Mouse (Mus musculus) midbrain, postnatal 0 days (tissue): ENCODE measurements around the gene Mta3. TPM values are rescaled to one million over a fixed set of nuclear protein-coding genes. Genes with fewer than 3 reads are reported as not detected.

Experiments used
- ATAC-seq: fragments of 200-750 bp; cut with Nextera tagmentation; 2 replicates; pipeline ENCODE4 v1.8.0; 2017; ENCODE audit warnings: moderate number of reproducible peaks, mild to moderate bottlenecking, moderate TSS enrichment, moderate library complexity; ENCODE audit not compliant: low FRiP score
- DNase-seq: peaks from one replicate; pipeline ENCODE4 v3.0.0-alpha.2; 2015; ENCODE audit warnings: low spot score
- H3K27ac ChIP-seq: fragments of 300-500 bp; sonication (generic); 2 replicates; pipeline ENCODE4 v1.5.1; 2014; ENCODE audit warnings: low read depth, mild to moderate bottlenecking, low read length, mixed read lengths
- H3K27me3 ChIP-seq: fragments of 300-500 bp; sonication (generic); 2 replicates; pipeline ENCODE4 v1.6.1; 2014; ENCODE audit warnings: low read length, control low read depth, mixed read lengths; ENCODE audit not compliant: insufficient read depth
- H3K36me3 ChIP-seq: fragments of 300-500 bp; sonication (generic); 2 replicates; pipeline ENCODE4 v1.6.1; 2014; ENCODE audit warnings: low read length, control low read depth, mixed read lengths; ENCODE audit not compliant: insufficient read depth
- H3K4me1 ChIP-seq: fragments of 300-500 bp; sonication (generic); 2 replicates; pipeline ENCODE4 v1.6.1; 2014; ENCODE audit warnings: mild to moderate bottlenecking, control low read depth, antibody characterized with exemption, low read length, mixed read lengths; ENCODE audit not compliant: insufficient read depth
- H3K4me2 ChIP-seq: fragments of 300-500 bp; sonication (generic); 2 replicates; pipeline ENCODE4 v1.6.1; 2014; ENCODE audit warnings: low read depth, mild to moderate bottlenecking, low read length, mixed read lengths; ENCODE audit not compliant: poor library complexity, severe bottlenecking
- H3K4me3 ChIP-seq: fragments of 300-500 bp; sonication (generic); 2 replicates; pipeline ENCODE4 v1.5.1; 2014; ENCODE audit warnings: low read depth, mild to moderate bottlenecking, low read length, moderate library complexity
- H3K9ac ChIP-seq: fragments of 300-500 bp; sonication (generic); replicated peaks from 2 replicates; pipeline ENCODE4 v1.6.1; 2014; ENCODE audit warnings: mild to moderate bottlenecking, low read length, moderate library complexity, mixed read lengths; ENCODE audit not compliant: poor library complexity, severe bottlenecking
- H3K9me3 ChIP-seq: fragments of 300-500 bp; sonication (generic); 2 replicates; pipeline ENCODE4 v1.6.1; 2016; ENCODE audit warnings: low read length, control low read depth
- CTCF ChIP-seq: IDR thresholded peaks from 2 replicates; pipeline ENCODE4 v1.5.1; 2016; ENCODE audit warnings: antibody characterized with exemption, mild to moderate bottlenecking
- WGBS: fragments of 180-500 bp; shearing (Covaris S2); extraction: QIAGEN DNeasy Blood & Tissue Kit; methylation state at CpG from one replicate; pipeline ENCODE4 v1.1.7; 2014; 5-methylcytosine and 5-hydroxymethylcytosine counted together
- polyA plus RNA-seq: library from polyadenylated mRNA; unstranded; fragments of >200 nt; fragmentation: Nextera tagmentation; extraction: Ambion mirVana; gene quantifications from 2 replicates; pipeline ENCODE4 v1.2.1, GENCODE M21; 2015
- total RNA-seq: library from RNA; depleted of rRNA; stranded (reverse); fragments of >200 nt; gene quantifications from 2 replicates; pipeline ENCODE4 v1.2.3, GENCODE M21; 2014

The Mta3 gene
- total and polyA plus RNA-seq, 2 experiments from 2014 or later = 28.9 to 43.6 TPM

DNA sequence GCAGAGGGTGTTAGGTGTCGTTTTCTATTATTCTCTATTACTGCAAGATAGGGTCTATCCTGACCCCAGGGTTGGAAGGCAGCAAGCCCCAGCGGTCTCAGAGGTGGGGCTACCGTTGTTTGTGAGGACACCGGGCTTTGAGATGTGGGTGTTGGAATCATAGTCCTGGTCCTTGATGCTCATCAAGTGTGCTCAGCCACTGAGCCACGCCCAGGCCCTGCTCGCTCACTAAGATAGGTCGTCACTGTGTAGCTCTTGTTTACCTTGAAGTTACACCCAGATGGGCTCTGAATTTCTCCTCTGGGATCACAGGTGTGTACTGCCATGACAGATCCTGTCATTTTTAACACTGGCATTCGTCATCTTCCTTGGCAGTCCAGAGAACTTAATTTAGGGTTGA lies 31.8 kb downstream of the Mta3 start:
- ATAC-seq (no peak), DNase-seq (no peak)
- no peak overlapping the region for H3K27ac ChIP-seq
- no peaks in the 10 kb centered on the region for H3K4me1 ChIP-seq
- no peak overlapping the region for H3K4me3 ChIP-seq
- no peak for TF ChIP-seq CTCF
- no peak overlapping the region for H3K9ac ChIP-seq
- H3K27me3 ChIP-seq = no peaks in the 10 kb centered on the region
- 91% methylated on average over 8 of the region's 8 CpGs for WGBS
- H3K9me3 ChIP-seq = no peaks in the 10 kb centered on the region
- no peak overlapping the region for H3K4me2 ChIP-seq
- no peaks in the 10 kb centered on the region; the same call in 1 of the 2 replicates for H3K36me3 ChIP-seq

DNA sequence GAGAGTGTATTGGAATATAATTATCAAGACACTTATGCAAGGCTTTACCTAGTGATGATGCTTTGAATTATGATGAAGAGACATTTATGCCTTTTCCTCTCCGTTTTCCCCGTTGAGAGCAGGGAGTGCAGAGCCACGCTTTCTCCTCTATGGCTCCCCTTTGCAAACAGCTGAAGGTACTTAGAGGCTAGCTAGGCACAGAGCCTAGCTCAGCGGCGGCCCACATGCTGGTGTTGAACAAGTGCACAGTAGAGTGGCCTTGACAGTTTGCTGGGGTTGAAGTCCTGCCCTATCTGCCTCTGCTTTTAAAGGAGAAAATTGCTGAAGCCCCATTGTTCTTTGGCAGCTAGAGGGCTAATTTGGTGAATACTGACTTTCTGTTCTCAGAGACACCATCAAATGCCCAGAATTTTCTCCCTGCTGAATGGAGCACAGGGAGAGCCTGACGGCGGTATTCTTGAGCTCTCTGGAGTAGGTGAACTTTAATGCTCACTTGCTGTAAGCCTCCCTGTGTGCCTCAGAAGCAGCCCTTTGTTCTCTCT lies 34.2 kb downstream of the Mta3 start:
- no peak overlapping the region for H3K4me3 ChIP-seq
- no peak for DNase-seq
- ATAC-seq = no peak
- no peak overlapping the region for H3K27ac ChIP-seq
- H3K9ac ChIP-seq = no peak overlapping the region
- no peak for TF ChIP-seq CTCF
- no peaks in the 10 kb centered on the region for H3K4me1 ChIP-seq
- H3K4me2 ChIP-seq = no peak overlapping the region
- peaks cover 4% of the 10 kb centered on the region; the same call in 1 of the 2 replicates for H3K36me3 ChIP-seq
- H3K27me3 ChIP-seq = no peaks in the 10 kb centered on the region
- 65% methylated on average over 7 of the region's 7 CpGs for WGBS
- peaks cover 3% of the 10 kb centered on the region; the same call in 1 of the 2 replicates for H3K9me3 ChIP-seq

DNA sequence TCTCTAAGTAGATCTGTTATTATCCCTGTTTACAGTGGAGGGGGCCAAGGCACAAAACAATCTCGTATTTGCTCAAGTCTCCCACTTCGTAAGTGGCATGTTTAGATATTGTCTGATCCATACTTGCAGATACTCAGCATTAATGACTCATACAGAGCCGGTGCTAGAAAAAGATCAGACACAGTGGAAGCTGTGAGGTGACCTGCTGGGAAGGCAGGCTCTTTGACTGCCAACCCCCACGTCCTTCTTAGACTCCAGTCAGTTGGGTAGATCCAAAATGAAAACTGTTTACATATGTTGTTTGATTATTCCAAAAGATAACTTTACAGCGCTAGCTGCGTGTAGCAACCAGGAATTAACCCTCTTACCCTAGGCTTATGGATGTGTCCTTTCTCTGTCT lies 35.3 kb downstream of the Mta3 start:
- Histone ChIP-seq H3K4me1 (no peaks in the 10 kb centered on the region), H3K9me3 (peaks cover 3% of the 10 kb centered on the region; the same call in 1 of the 2 replicates), H3K36me3 (peaks cover 4% of the 10 kb centered on the region; the same call in 1 of the 2 replicates), H3K27ac (no peak overlapping the region), H3K27me3 (no peaks in the 10 kb centered on the region), H3K4me2 (no peak overlapping the region), H3K9ac (no peak overlapping the region), H3K4me3 (no peak overlapping the region)
- ATAC-seq = no peak
- TF ChIP-seq CTCF = no peak
- no peak for DNase-seq
- 57% methylated on average over 6 of the region's 6 CpGs for WGBS

DNA sequence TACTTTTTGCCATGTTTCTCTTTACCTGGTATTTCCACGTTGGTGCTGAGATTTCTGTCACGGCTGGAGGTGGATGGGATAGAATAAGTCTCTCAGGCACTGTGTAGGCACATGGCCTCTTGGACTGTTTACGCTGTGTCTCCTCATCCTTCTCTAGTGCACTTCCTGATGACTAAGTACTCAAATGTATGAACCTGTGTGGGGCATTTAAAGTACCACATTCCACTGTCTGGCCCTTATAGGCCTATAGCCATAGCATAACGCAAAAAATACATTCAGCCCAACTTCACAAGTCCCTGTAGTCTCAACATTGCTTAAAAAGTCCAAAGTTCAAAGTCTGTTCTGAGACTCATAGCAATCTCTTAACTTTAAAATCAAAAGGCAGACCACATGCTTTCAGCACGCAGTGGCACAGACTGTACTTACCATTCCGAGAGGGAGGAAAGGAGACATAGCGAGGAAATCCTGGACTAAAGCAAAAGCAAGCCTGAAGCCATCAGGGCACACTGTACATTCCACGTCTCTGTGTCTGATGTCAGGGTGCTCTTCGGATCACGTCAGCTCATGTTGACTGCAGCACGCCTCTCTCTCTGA lies 38.4 kb downstream of the Mta3 start:
- peaks cover 4% of the 10 kb centered on the region; the same call in 1 of the 2 replicates for H3K36me3 ChIP-seq
- H3K9ac ChIP-seq = no peak overlapping the region
- H3K4me3 ChIP-seq = no peak overlapping the region
- H3K27me3 ChIP-seq = no peaks in the 10 kb centered on the region
- H3K4me2 ChIP-seq = no peak overlapping the region
- DNase-seq (no peak), ATAC-seq (no peak)
- 95% methylated on average over 11 of the region's 11 CpGs for WGBS
- no peaks in the 10 kb centered on the region for H3K4me1 ChIP-seq
- no peak overlapping the region for H3K27ac ChIP-seq
- H3K9me3 ChIP-seq = peaks cover 3% of the 10 kb centered on the region; the same call in 1 of the 2 replicates
- no peak for TF ChIP-seq CTCF

DNA sequence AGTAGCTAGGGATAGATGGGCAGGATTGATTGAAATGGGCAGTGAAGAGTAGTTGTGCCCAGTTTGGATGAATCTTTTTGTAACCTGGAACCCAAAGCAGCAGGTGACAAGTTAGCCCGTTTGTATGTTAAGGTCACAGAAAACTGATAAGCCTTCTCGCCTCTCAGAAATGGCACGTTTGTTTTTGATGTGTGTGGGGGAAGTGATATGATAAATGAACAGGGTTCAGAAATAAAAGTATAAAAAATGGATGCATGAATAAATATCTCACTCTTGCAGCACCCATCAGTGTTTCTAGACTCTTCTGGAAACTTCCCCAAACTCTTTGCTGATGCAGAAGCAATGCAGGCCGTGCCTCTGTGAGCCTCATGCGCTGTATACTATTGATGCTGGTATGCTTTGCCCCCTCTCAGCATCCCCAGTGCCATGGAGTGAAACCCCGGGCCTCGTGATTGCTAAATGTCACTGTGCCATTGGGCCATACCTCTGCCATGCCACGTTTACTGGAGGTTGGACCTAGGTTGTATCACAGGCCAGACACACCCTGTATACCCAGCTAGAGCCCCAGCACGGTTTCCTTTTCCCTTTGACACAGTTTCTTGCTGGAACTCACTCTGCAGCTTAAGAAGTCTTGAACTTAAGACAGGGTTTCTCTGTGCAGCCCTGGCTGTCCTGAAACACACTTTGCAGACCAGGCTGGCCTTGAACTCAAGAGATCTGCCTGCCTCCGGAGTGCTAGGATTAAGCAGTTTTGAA lies 41.6 kb downstream of the Mta3 start:
- 84% methylated on average over 10 of the region's 10 CpGs for WGBS

More for the DNA sequence above, 41.6 kb downstream of the Mta3 start:
- no peak for ATAC-seq
- no peaks in the 10 kb centered on the region for H3K4me1 ChIP-seq
- H3K4me2 ChIP-seq = no peak overlapping the region
- no peak for DNase-seq
- no peak overlapping the region for H3K9ac ChIP-seq
- TF ChIP-seq CTCF = no peak
- 0 out of 2 replicates have a peak, but pooled peaks cover 4% of the 10 kb centered on the region for H3K36me3 ChIP-seq
- H3K27ac ChIP-seq = no peak overlapping the region
- no peaks in the 10 kb centered on the region for H3K27me3 ChIP-seq
- no peak overlapping the region for H3K4me3 ChIP-seq
- H3K9me3 ChIP-seq = peaks cover 3% of the 10 kb centered on the region; the same call in 1 of the 2 replicates
